Mouse (Mus musculus) E14TG2a.4 (cell line): ENCODE measurements around the gene Scin.

Experiments
- CTCF ChIP-seq: conservative IDR thresholded peaks from 2 replicates; pipeline ENCODE4 v1.5.1; 2014; ENCODE audit warnings: low read length
- NANOG ChIP-seq: IDR thresholded peaks from 2 replicates; pipeline ENCODE4 v1.6.1; 2014; ENCODE audit warnings: borderline replicate concordance, low read length, mixed read lengths
- POU5F1 ChIP-seq: IDR thresholded peaks from 2 replicates; pipeline ENCODE4 v1.6.1; 2014; ENCODE audit warnings: low read length, borderline replicate concordance

DNA sequence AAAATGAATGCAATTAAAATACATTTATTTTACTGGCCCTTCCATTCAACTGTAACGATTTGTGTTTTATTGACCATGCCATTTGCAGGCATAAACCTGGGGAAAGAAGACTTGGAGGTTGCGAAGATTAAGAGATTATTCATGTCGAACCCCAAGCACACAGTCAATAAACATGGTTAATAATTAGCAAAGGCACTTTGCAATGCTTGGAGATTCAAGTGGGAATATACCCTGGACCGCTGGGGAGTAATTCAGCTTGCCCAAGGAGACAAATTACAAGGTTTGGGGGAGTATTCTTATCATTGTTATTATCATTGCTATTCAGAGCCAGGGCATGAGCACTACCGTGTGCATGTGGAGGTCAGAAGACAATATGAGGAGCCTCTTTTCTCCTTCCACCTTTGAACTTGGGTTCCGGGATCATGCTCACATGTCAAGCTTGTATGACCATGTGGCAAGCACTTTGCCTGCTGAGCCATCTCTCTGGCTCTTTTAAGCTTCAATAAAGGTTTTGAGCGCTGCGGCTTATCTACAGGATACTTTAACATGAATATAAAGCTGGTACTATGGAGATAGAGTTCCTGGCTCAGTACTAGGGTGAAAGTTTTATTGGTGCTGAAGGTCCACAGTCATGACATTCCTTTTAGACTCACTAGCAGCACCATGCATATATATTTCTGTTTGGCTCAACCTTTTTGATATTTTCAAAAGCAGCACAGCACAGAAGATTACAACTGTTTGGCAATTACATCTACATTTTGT is 5.6 kb upstream of the Scin start:
- TF ChIP-seq CTCF (no peak), POU5F1 (no peak), NANOG (no peak)
